Comparison of ENCODE assay signal across 14 mouse cellular contexts in genomic region chr19:31971405-31971804, GRCm38 (mm10).
DNase-seq lines count a peak whose midpoint lies in the region; ATAC-seq and TF ChIP-seq lines count a peak whose summit lies in the region.
"Had no signal": no experiment of that assay in that cellular context is flagged by ENCODE, and none has a peak within 500 bp of the region (broad histone marks: within the 10 kb centered on the region; RNA-seq: fewer than 3 reads in every experiment).

No protein-coding gene starts in this region.

- peak; percentile 81 for TF ChIP-seq EP300 in CH12.LX (IDR thresholded peaks at IDR 0.05; ENCODE audit: low read length)

- H3K4me2 ChIP-seq in CH12.LX (ENCODE audit: insufficient read depth, low read depth, poor library complexity, severe bottlenecking): no peak overlapping the region
- H3K4me2 ChIP-seq: forebrain, embryonic 13.5 days; heart, embryonic 13.5 days; hindbrain, embryonic 14.5 days had no signal

- no peaks in the 10 kb centered on the region for H3K36me3 ChIP-seq in CH12.LX (replicated peaks in 1 of 2; ENCODE audit: control insufficient read depth in 1 of 2, insufficient read depth in 1 of 2, low read length in 1 of 2)
- H3K36me3 ChIP-seq in splenic B cell, adult 2 months (ENCODE audit: control insufficient read depth, insufficient read depth, low read length, poor library complexity, severe bottlenecking): no peaks in the 10 kb centered on the region
- H3K36me3 ChIP-seq: forebrain, embryonic 10.5 days; heart, embryonic 10.5 days; heart, embryonic 13.5 days had no signal

- no peak overlapping the region for H3K9ac ChIP-seq in CH12.LX (ENCODE audit: insufficient read depth, low read depth)
- H3K9ac ChIP-seq: forebrain, embryonic 13.5 days; heart, embryonic 13.5 days; hindbrain, embryonic 14.5 days had no signal

- no peaks in the 10 kb centered on the region for H3K79me2 ChIP-seq in CH12.LX (replicated peaks; ENCODE audit: control insufficient read depth, extremely low read depth, insufficient read depth, poor library complexity, severe bottlenecking)

- peaks cover 0 to 36% of the 10 kb centered on the region in 2 experiments; a peak in 2 of 4 replicates for H3K4me1 ChIP-seq in CH12.LX (ENCODE audit: control insufficient read depth in 1 of 2, insufficient read depth in 2 of 2)
- H3K4me1 ChIP-seq: forebrain, embryonic 10.5 days; forebrain, embryonic 13.5 days had no signal

- H3K27ac ChIP-seq in CH12.LX (ENCODE audit: insufficient read depth, low read depth): no peak overlapping the region
- H3K27ac ChIP-seq: forebrain, embryonic 10.5 days; forebrain, embryonic 13.5 days; heart, adult 2 months; heart, embryonic 10.5 days; heart, embryonic 13.5 days; hindbrain, embryonic 14.5 days; hindbrain, postnatal 0 days had no signal

- H3K4me3 ChIP-seq in CH12.LX (replicated peaks in 1 of 3; ENCODE audit: low read depth in 2 of 3, low read length in 2 of 3, poor library complexity in 1 of 3): no peak overlapping the region
- H3K4me3 ChIP-seq: forebrain, embryonic 10.5 days; forebrain, embryonic 13.5 days; heart, adult 2 months; heart, embryonic 10.5 days; heart, embryonic 13.5 days had no signal

- peak; percentile 54 for ATAC-seq in granulocyte monocyte progenitor cell, adult 5-6 weeks (replicated peaks; ENCODE audit: poor library complexity, severe bottlenecking)

- in situ Hi-C loops in CH12.LX (cut with MboI; ENCODE audit: low pct_ligation_motif_present, low pct_unique_long_range_greater_than_20kb, low sequenced_read_pairs): no loop called here

- DNase-seq in A20 (ENCODE audit: low read depth, low spot score): peak; percentile 60
- DNase-seq in CH12.LX (ENCODE audit: extremely low read depth): peak; percentile 60
- peak; percentile 66 for DNase-seq in splenic B cell, adult 2 months (ENCODE audit: low read depth, low spot score)
- DNase-seq in right cerebral cortex, adult 2 months (ENCODE audit: low spot score in 2 of 2): no peak
- DNase-seq in right cerebral cortex, postnatal 4 days: no peak
- no peak for DNase-seq in cerebellum, adult 9-10 months

- no peak for TF ChIP-seq RAD21 in CH12.LX (IDR thresholded peaks at IDR 0.05; ENCODE audit: low read depth, low read length)

- dilution Hi-C loops in CH12.LX (cut with MboI; ENCODE audit: extremely low pct_ligation_motif_present, extremely low pct_unique_long_range_greater_than_20kb, low sequenced_read_pairs): no loop called here

- H3K27me3 ChIP-seq in CH12.LX (replicated peaks): no peaks in the 10 kb centered on the region
- no peaks in the 10 kb centered on the region for H3K27me3 ChIP-seq in splenic B cell, adult 2 months (ENCODE audit: control insufficient read depth, insufficient read depth, low read length, poor library complexity, severe bottlenecking)
- H3K27me3 ChIP-seq: forebrain, embryonic 13.5 days; heart, embryonic 13.5 days had no signal

- no peak for TF ChIP-seq CTCF in CH12.LX (conservative IDR thresholded peaks at IDR 0.05 in 1 of 2, IDR thresholded peaks at IDR 0.05 in 1 of 2; ENCODE audit: low read depth in 2 of 2, low read length in 2 of 2)

- no peak for TF ChIP-seq POLR2A in CH12.LX (IDR thresholded peaks at IDR 0.05; ENCODE audit: low read depth, low read length)

- no peaks in the 10 kb centered on the region for H3K9me3 ChIP-seq in CH12.LX (replicated peaks; ENCODE audit: low read length)
- H3K9me3 ChIP-seq: forebrain, embryonic 10.5 days; forebrain, embryonic 13.5 days; heart, embryonic 10.5 days; heart, embryonic 13.5 days had no signal

TF ChIP-seq in CH12.LX, 34 proteins besides CTCF, POLR2A, EP300 and RAD21:
- TF ChIP-seq MAFK (IDR thresholded peaks at IDR 0.05; ENCODE audit: insufficient replicate concordance, low read length): no peak
- no peak for TF ChIP-seq UBTF (IDR thresholded peaks at IDR 0.05; ENCODE audit: low read depth, low read length)
- TF ChIP-seq BHLHE40 (IDR thresholded peaks at IDR 0.05; ENCODE audit: low read depth, low read length): peak; percentile 56; the same call in 1 of the 2 replicates
- TF ChIP-seq SMC3 (IDR thresholded peaks at IDR 0.05; ENCODE audit: low read depth, low read length): no peak
- no peak for TF ChIP-seq MXI1 (IDR thresholded peaks at IDR 0.05; ENCODE audit: low read depth, low read length)
- no peak for TF ChIP-seq ZMIZ1 (IDR thresholded peaks at IDR 0.05; ENCODE audit: low read depth, low read length)
- no peak for TF ChIP-seq NELFE (IDR thresholded peaks at IDR 0.05; ENCODE audit: low read depth, low read length)
- TF ChIP-seq NRF1 (IDR thresholded peaks at IDR 0.05; ENCODE audit: low read depth, low read length): no peak
- no peak for TF ChIP-seq ZKSCAN1 (IDR thresholded peaks at IDR 0.05; ENCODE audit: borderline replicate concordance, low read depth, low read length)
- TF ChIP-seq TBP (conservative IDR thresholded peaks at IDR 0.05; ENCODE audit: low read depth, low read length): no peak
- TF ChIP-seq JUND (conservative IDR thresholded peaks at IDR 0.05; ENCODE audit: low read depth, low read length): no peak
- TF ChIP-seq CHD2 (IDR thresholded peaks at IDR 0.05; ENCODE audit: low read length): no peak
- TF ChIP-seq MYC (IDR thresholded peaks at IDR 0.05; ENCODE audit: low read depth, low read length): no peak
- TF ChIP-seq HCFC1 (IDR thresholded peaks at IDR 0.05; ENCODE audit: low read depth, low read length): no peak
- no peak for TF ChIP-seq ZC3H11A (IDR thresholded peaks at IDR 0.05; ENCODE audit: low read depth, low read length)
- peak; percentile 90 for TF ChIP-seq IRF4 (IDR thresholded peaks at IDR 0.05; ENCODE audit: low read depth, low read length)
- TF ChIP-seq ETS1 (conservative IDR thresholded peaks at IDR 0.05; ENCODE audit: low read depth, low read length): peak; percentile 48

Comparison
In these comparisons a context has a peak if more than half of its experiments do, and no peak if none do; other contexts are left out.
1. DNase-seq: peak in A20 (single experiment), CH12.LX (single experiment) and splenic B cell, adult 2 months (single experiment); none in right cerebral cortex, adult 2 months (0 of 2), right cerebral cortex, postnatal 4 days (single experiment) and cerebellum, adult 9-10 months (single experiment).